Mouse (Mus musculus): ENCODE results near the gene Mgat3.

Mgat3 gene

GRCm38 (mm10) chr15:80148565-80148964 is 25.0 kb upstream of the Mgat3 start:
- no peak for DNase-seq (ENCODE audit: low read depth, low spot score)

DNA sequence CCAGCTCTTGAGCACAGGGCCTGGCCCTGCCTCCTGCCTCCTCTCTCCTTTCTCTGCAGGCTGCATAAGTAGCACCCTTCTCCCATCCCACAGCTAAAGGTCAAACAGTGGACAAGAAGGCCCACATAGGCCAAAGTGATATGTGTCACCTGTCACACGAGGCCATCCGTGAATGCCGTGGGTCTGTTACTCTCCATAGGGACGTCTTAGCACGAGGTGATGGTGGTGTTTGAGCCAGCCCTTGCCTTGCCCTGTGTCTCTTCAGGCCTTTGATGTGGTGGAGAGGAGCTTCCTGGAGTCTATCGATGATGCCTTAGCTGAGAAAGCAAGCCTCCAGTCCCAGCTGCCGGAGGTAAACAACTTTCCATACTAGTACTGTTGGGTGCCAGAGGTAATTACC is 24.0 kb upstream of the Mgat3 start:
- DNase-seq (ENCODE audit: low read depth, low spot score) = no peak

DNA sequence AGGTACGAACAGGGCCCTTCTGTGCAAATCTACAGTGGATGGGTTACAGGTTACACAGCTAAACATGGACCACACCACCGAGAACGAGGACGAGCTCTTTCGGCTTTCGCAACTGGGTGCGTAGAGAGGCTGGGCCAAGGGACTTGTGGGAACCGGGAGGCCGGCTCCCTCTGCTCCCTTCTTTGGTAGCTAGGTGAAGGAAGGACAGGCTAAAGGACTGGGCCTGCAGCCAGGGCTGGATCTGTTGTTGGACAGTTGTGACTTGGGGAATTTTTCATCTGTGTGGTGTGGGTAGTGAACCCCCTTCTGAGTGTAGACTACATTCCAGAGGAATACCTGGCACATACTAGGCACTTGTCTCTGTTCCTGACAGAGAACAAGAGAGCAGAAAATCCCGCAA is 20.9 kb upstream of the Mgat3 start:
- DNase-seq (ENCODE audit: low read depth, low spot score) = no peak

- no peak for DNase-seq (ENCODE audit: low read depth, low spot score)
Observed at GRCm38 (mm10) chr15:80153757-80154156, 19.8 kb upstream of the Mgat3 start.

- no peak for DNase-seq (ENCODE audit: low read depth, low spot score)
Observed at GRCm38 (mm10) chr15:80155707-80156106, 17.8 kb upstream of the Mgat3 start.

DNA sequence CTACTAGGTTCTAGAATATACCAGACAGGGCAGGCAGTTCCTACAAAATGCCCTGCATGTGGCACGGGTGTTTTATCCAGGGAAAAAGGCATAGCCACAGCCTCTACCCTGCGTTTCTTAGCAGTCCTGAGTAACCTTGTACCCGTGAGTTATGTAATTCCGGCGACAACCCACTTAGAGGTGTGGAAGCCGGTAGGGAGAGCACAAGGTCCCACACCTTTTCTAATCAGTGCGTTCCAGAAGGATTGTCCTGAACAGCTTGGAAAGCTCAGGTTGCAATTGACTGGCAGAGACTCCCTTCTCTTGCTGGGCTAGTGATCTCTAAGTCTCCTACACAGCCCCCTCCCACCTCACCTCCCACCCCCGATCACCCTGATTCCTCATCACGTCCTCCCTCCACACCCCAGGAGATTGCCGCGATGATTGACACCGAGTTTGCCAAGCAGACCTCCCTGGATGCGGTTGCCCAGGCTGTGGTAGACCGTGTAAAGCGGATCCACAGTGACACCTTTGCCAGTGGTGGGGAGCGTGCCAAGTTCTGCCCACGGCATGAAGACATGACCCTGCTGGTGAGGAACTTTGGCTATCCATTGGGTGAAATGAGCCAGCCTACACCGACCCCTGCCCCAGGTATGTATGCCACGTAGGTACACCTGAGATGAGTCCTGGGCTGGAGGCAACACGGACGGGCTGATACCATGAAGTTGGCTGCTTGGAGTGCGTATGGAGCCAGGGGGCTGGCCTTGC is 16.2 kb upstream of the Mgat3 start:
- no peak for DNase-seq (ENCODE audit: low read depth, low spot score)

GRCm38 (mm10) chr15:80158001-80158706 is 15.4 kb upstream of the Mgat3 start:
- no peak for DNase-seq (ENCODE audit: low read depth, low spot score)

DNA sequence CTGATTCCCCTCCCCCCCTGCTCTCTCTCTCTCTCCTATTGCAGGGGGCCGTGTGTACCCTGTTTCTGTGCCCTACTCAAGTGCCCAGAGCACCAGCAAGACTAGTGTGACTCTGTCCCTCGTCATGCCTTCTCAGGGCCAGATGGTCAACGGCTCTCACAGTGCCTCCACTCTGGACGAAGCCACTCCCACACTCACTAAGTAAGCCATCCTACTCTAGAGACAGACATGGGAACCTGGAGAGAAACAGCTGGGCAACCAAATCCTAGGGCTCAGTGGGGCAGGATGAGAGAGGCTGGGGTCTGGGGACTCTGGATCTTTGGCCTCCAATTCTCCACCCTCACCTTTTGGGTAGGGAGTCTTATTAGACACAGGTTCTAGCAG is 14.8 kb upstream of the Mgat3 start:
- DNase-seq (ENCODE audit: low read depth, low spot score) = no peak

- DNase-seq (ENCODE audit: low read depth, low spot score) = peak; percentile 56
Observed at GRCm38 (mm10) chr15:80159286-80159901, 14.1 kb upstream of the Mgat3 start.

DNA sequence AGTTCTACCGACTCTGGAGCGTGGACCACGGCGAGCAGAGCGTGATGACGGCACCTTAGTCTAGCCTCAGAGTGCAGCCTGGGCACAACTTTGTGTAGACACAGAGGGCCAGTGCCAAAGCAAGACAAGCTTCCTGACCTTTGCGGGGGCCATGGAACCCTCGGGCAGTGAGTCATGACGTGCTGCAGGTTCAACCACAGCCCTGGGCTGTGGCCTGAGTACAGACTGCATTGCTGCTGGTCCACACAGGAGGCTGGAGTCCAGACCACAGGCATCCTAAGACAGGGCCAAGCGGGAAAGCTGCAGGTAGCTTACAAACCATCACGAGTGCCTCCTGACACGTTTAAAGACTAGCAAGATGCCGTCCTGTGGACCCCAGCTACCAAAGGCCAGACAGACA is 13.3 kb upstream of the Mgat3 start:
- no peak for DNase-seq (ENCODE audit: low read depth, low spot score)

- no peak for DNase-seq (ENCODE audit: low read depth, low spot score)
Observed at GRCm38 (mm10) chr15:80160726-80161125, 12.8 kb upstream of the Mgat3 start.

DNA sequence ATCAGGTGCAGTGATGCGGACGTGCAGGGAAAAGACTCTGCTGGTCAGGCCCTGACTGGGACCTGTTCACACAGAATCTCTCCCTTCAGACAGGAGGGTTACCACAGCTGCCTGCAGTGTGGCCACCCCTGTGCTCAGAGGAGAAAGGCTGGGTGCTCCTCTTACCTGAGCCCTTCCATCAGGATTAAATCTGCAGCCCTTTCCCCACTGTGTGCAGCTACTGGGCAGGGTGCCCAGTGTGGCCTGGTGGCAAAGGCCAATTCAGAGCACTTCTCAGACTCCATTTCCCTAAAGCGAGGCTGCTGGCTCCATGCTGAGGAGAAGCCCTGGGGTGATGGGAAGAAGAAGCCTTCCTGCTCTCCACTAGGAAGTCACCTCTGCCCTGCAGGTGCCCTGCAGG is 12.3 kb upstream of the Mgat3 start:
- DNase-seq (ENCODE audit: low read depth, low spot score) = no peak

GRCm38 (mm10) chr15:80162401-80162964 is 11.0 kb upstream of the Mgat3 start:
- no peak for DNase-seq (ENCODE audit: low read depth, low spot score)

- DNase-seq (ENCODE audit: low read depth, low spot score) = no peak
Observed at GRCm38 (mm10) chr15:80163274-80163673, 10.2 kb upstream of the Mgat3 start.

- DNase-seq (ENCODE audit: low read depth, low spot score) = no peak
Observed at GRCm38 (mm10) chr15:80163716-80164115, 9.8 kb upstream of the Mgat3 start.

DNA sequence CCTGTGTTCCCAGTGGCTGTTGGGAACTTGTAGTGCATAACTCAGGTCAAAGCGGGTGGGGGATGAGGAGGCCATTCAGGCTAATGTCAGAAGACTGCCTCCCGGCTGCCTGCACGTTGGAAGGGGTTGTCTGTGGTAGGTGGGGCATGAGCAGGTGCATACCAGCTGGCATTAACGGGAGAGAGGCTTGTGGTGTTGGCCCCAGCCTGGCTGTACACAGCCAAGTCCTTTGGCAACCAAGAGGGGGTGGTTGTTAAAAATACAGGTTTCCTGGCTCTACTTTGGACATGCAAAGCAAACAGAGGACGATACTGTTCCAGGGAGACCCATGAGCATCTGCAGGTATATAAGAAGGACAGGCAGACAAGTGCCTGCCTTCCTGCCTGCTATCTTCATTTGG is 8.1 kb upstream of the Mgat3 start:
- no peak for DNase-seq (ENCODE audit: low read depth, low spot score)

- no peak for DNase-seq (ENCODE audit: low read depth, low spot score)
Observed at GRCm38 (mm10) chr15:80169484-80169883, 4.0 kb upstream of the Mgat3 start.

GRCm38 (mm10) chr15:80170357-80170756 is 3.2 kb upstream of the Mgat3 start:
- no peak for DNase-seq (ENCODE audit: low read depth, low spot score)

- peak; percentile 25 for DNase-seq (ENCODE audit: low read depth, low spot score)
Observed at GRCm38 (mm10) chr15:80171286-80171685, 2.2 kb upstream of the Mgat3 start.

- DNase-seq (ENCODE audit: low read depth, low spot score) = no peak
Observed at GRCm38 (mm10) chr15:80171791-80172190, 1.7 kb upstream of the Mgat3 start.

DNA sequence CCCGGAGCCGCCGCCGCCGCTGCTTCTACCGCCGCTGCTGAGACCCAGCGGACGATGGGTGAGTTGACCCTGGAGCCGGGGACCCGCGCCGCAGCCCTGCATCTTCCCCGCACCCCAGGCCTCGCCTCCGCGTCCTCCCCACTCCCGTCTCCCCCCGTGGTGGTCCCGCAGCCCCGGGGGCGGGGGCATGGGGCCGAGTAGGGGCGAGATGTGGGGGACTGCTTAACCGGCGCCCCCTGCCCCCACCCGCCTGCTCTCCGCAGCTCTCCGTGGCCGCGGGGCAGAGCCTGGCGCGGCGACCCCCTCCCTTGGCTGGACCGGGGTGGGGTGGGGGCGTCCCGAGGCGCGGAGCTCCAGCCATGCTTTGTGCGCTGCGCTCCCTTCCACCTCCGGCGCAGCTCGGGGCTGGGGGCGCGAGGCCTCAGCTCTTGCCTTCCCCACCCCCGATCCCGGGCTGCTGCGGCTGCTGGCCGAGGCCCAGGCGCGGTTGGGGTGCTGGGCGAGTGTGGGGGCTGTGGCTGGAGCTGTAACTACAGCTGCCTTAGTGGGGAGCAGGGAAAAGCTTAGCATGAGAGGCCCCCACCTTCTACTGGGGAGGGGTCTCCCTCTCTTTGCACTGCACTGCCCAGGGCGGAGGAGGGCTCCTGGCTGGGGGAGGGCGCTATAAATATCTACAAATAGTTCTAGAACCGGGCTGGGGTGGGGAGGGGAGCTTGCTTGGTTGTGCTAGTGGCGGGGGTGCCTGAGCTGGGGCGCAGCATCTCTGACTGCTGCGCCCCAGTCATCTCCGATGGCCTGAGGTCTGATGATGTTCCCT is 468 bp downstream of the Mgat3 start:
- peak; percentile 11 for DNase-seq (ENCODE audit: low read depth, low spot score)

DNA sequence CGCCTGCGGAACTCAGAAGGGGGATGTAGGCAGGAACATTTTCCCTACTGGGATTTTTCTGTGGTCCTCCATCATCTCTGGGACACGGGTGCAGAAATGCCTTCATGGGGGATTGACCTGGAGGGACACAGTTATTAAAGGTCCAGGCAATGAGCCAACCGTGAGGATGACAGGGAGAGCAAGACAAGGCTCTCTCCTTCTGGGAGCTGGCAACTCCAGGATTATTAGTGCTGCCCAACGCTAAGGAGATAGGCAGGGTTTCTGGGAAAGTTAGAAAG is 1.0 kb downstream of the Mgat3 start:
- DNase-seq (ENCODE audit: low read depth, low spot score) = no peak
